Mouse (Mus musculus) lung, embryonic 14.5 days (tissue): ENCODE data around the gene Mtx1. TPM values are rescaled to one million over a fixed set of nuclear protein-coding genes. Genes with fewer than 3 reads are reported as not detected.

Experiments used
- ATAC-seq: fragments of 200-750 bp; cut with Nextera tagmentation; 2 replicates; pipeline ENCODE4 v1.8.0; 2017; ENCODE audit warnings: mild to moderate bottlenecking, moderate TSS enrichment, moderate library complexity; ENCODE audit not compliant: insufficient read depth
- DNase-seq: peaks from one replicate; pipeline ENCODE4 v3.0.0-alpha.2; 2015
- H3K27ac ChIP-seq: fragments of 300-500 bp; sonication (generic); 2 replicates; pipeline ENCODE4 v1.5.1; 2014; ENCODE audit warnings: low read depth, mild to moderate bottlenecking, moderate library complexity
- H3K27me3 ChIP-seq: fragments of 300-500 bp; sonication (generic); 2 replicates; pipeline ENCODE4 v1.6.1; 2014; ENCODE audit warnings: low read length, control low read depth; ENCODE audit not compliant: insufficient read depth
- H3K36me3 ChIP-seq: fragments of 300-500 bp; sonication (generic); 2 replicates; pipeline ENCODE4 v1.6.1; 2014; ENCODE audit warnings: control low read depth; ENCODE audit not compliant: insufficient read depth
- H3K4me1 ChIP-seq: fragments of 300-500 bp; sonication (generic); 2 replicates; pipeline ENCODE4 v1.6.1; 2014; ENCODE audit warnings: antibody characterized with exemption, control low read depth; ENCODE audit not compliant: insufficient read depth
- H3K4me2 ChIP-seq: fragments of 300-500 bp; sonication (generic); 2 replicates; pipeline ENCODE4 v1.6.1; 2014; ENCODE audit warnings: mild to moderate bottlenecking
- H3K4me3 ChIP-seq: fragments of 300-500 bp; sonication (generic); 2 replicates; pipeline ENCODE4 v1.5.1; 2014; ENCODE audit warnings: low read depth, low read length
- H3K9ac ChIP-seq: fragments of 300-500 bp; sonication (generic); 2 replicates; pipeline ENCODE4 v1.6.1; 2014
- H3K9me3 ChIP-seq: fragments of 300-500 bp; sonication (generic); 2 replicates; pipeline ENCODE4 v1.6.1; 2016; ENCODE audit warnings: low read depth, low read length, control low read depth
- CTCF ChIP-seq: IDR thresholded peaks from 2 replicates; pipeline ENCODE4 v1.5.1; 2016; ENCODE audit warnings: antibody characterized with exemption, low read depth
- WGBS: fragments of 180-500 bp; shearing (Covaris S2); extraction: QIAGEN DNeasy Blood & Tissue Kit; methylation state at CpG from one replicate; pipeline ENCODE4 v1.1.7; 2014; 5-methylcytosine and 5-hydroxymethylcytosine counted together
- polyA plus RNA-seq: library from polyadenylated mRNA; unstranded; fragments of >200 nt; fragmentation: Nextera tagmentation; extraction: Ambion mirVana; gene quantifications from 2 replicates; pipeline ENCODE4 v1.2.1, GENCODE M21; 2014

The Mtx1 gene
- polyA plus RNA-seq, 1 experiment from 2014 or later: 193 TPM

DNA sequence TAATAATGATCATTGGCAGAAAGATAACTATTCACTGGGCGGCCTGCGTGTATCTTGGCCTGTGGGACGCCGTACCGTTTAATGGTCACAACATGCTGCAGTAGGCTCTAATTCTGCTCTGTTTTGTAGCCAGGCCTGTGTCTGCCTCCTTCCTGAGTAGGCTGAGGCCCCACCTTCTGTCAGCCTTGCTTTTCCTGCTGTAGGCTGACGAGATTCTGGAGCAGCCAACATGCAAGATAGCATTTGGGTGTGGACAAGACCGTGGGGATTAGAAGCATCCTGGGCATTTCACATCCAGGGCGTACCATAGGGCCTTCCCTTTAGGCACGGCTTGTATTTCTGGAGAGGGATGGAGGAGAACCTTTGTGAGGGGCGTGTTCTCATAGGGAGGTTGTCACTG lies 35.5 kb upstream of the Mtx1 start:
- no peak for TF ChIP-seq CTCF
- ATAC-seq (no peak), DNase-seq (no peak)
- H3K9ac ChIP-seq: no peak overlapping the region
- 62% methylated on average over 10 of the region's 10 CpGs for WGBS
- H3K36me3 ChIP-seq: no peaks in the 10 kb centered on the region
- no peaks in the 10 kb centered on the region for H3K27me3 ChIP-seq
- H3K27ac ChIP-seq: no peak overlapping the region
- H3K4me1 ChIP-seq: no peaks in the 10 kb centered on the region
- no peak overlapping the region for H3K4me2 ChIP-seq
- H3K9me3 ChIP-seq: no peaks in the 10 kb centered on the region
- no peak overlapping the region for H3K4me3 ChIP-seq

DNA sequence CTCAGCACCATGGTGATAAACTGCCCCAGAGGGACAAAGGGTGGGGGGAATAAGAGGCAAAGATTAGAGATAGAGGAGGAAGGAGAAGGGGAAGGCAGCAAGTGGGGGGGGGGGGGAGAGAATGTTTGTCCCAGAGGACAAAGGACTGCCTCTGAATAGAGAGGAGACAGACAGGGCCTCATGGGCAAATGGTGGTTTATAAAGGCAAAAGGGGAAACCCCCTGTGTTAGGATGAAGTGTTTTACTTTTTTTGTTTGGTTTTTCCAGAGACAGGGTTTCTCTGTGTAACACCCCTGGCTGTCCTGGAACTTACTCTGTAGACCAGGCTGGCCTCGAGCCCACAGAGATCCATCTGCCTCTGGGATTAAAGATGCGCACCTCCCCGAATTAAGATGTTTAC lies 33.3 kb upstream of the Mtx1 start:
- no peak for DNase-seq

DNA sequence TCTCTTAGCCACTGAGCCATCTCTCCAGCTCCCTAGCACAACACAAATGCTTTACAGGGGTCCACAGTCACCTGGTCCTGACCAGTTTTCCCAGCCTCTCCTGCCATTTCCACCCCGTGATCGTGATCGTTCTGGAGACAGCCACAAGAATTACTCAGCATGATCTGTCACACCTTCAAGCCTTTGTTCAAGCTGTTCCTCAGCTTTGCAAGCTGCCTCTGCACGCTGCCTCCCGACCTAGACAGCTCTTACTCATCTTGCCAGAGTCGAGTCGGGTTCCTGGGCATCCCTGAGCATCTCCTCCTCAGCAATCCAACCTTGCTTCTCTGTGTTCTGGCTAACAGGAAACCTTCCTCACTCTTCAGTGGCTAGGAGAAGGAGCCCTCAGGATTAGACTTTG lies 32.2 kb upstream of the Mtx1 start, which contains the start of gene Dpm3:
Dpm3 (plus strand) TSS at position 283 of the 400 bp plus-strand sequence.
- Histone ChIP-seq H3K27me3 (no peaks in the 10 kb centered on the region), H3K9ac (no peak within 1 kb of the TSS), H3K9me3 (no peaks in the 10 kb centered on the region), H3K27ac (no peak within 1 kb of the TSS), H3K4me1 (no peaks in the 10 kb centered on the region), H3K36me3 (no peaks in the 10 kb centered on the region), H3K4me3 (no peak within 1 kb of the TSS), H3K4me2 (no peak within 1 kb of the TSS)
- WGBS: 39% methylated on average over 7 of the region's 7 CpGs
- no peak for DNase-seq
- TF ChIP-seq CTCF: no peak
- ATAC-seq: no peak

More for the DNA sequence above, 33.3 kb upstream of the Mtx1 start:
- no peak for TF ChIP-seq CTCF
- Histone ChIP-seq H3K9ac (no peak overlapping the region), H3K4me2 (no peak overlapping the region), H3K4me1 (no peaks in the 10 kb centered on the region), H3K4me3 (no peak overlapping the region), H3K9me3 (no peaks in the 10 kb centered on the region), H3K27ac (no peak overlapping the region), H3K27me3 (no peaks in the 10 kb centered on the region), H3K36me3 (no peaks in the 10 kb centered on the region)
- 52% methylated on average over 3 of the region's 3 CpGs for WGBS
- ATAC-seq: no peak

DNA sequence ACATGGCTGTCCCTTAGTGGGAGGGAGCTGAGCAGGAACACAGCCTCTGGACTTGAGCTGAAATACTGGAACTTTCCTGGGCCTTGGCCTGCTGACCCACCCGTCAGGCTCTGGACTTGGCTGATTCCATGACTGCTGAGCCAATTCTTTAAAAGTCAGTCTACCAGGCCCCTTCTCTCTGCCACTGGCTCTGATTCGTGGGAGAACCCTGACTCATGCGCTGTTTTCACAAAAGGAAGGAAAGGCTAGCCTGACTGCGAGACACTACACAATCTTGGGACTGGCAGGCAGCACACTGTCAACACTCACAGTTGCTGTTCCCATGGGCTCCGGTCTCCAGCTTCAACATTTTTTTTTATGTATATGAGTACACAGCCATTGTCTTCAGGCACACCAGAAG lies 29.3 kb upstream of the Mtx1 start:
- Histone ChIP-seq H3K27me3 (no peaks in the 10 kb centered on the region), H3K4me3 (no peak overlapping the region), H3K27ac (no peak overlapping the region), H3K4me1 (peaks cover 8% of the 10 kb centered on the region; the same call in 1 of the 2 replicates), H3K4me2 (no peak overlapping the region), H3K9me3 (no peaks in the 10 kb centered on the region), H3K36me3 (no peaks in the 10 kb centered on the region), H3K9ac (no peak overlapping the region)
- TF ChIP-seq CTCF: no peak
- ATAC-seq: no peak
- no peak for DNase-seq
- 74% methylated on average over 5 of the region's 5 CpGs for WGBS

DNA sequence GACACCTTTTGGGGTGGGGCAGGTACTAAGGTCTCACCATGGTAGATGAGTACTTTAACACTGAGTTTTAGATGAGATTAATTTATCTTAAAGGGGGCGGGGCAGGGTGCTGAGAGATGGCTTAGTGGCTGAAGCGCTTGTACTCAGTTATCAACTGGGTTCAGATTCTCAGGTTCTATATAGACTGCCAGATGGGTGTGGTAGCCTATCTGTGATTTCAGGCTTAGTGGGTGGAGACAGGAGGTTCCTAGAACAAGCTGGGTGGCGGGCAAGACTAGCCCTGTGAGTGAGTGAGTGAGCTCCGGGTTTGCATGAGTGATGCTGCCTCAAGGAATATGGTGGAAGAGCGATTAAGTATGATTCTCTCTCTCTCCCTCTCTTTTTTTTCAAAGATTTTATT lies 28.1 kb upstream of the Mtx1 start:
- Histone ChIP-seq H3K36me3 (no peaks in the 10 kb centered on the region), H3K9me3 (no peaks in the 10 kb centered on the region), H3K4me1 (peaks cover 9% of the 10 kb centered on the region; the same call in 1 of the 2 replicates), H3K4me2 (no peak overlapping the region), H3K27me3 (no peaks in the 10 kb centered on the region), H3K27ac (no peak overlapping the region), H3K9ac (no peak overlapping the region), H3K4me3 (no peak overlapping the region)
- DNase-seq (no peak), ATAC-seq (no peak)
- no peak for TF ChIP-seq CTCF
- 78% methylated on average over 5 of the region's 5 CpGs for WGBS

DNA sequence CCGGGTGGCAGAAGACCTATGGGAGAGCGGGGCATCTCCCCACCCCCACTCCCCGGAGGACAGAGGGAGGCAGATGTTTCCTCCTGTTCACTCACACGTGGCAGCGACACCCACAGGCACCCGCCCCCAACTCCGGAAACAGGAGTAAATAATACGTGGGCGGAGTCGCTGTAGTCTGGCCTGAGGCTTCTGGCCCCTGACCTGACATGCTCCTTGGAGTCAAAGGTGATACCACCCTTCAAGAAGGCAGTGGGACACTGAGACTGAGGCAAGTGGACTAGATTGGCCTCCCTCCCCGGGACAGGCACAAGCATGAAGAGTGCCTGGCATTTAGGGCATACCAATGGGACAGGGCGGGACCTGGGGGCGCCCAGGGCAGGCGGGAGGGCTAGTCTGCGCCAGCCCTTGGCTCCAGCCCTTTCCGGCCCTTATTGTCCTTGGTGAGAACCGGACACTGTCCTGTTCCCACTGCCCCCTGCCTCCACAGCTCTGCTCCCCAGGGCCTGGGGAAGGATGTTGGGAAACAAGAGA lies 24.5 kb upstream of the Mtx1 start:
- 5% methylated on average over 17 of the region's 17 CpGs for WGBS
- Histone ChIP-seq H3K9ac (no peak overlapping the region; the same call in 1 of the 2 replicates), H3K9me3 (no peaks in the 10 kb centered on the region), H3K27ac (peak overlapping the region; percentile 56; the same call in 1 of the 2 replicates), H3K4me2 (peak overlapping the region; percentile 41), H3K36me3 (peaks cover 12% of the 10 kb centered on the region), H3K27me3 (no peaks in the 10 kb centered on the region), H3K4me1 (peaks cover 15% of the 10 kb centered on the region), H3K4me3 (no peak overlapping the region)
- TF ChIP-seq CTCF: no peak
- DNase-seq (peak; percentile 70), ATAC-seq (peak; percentile 54)

DNA sequence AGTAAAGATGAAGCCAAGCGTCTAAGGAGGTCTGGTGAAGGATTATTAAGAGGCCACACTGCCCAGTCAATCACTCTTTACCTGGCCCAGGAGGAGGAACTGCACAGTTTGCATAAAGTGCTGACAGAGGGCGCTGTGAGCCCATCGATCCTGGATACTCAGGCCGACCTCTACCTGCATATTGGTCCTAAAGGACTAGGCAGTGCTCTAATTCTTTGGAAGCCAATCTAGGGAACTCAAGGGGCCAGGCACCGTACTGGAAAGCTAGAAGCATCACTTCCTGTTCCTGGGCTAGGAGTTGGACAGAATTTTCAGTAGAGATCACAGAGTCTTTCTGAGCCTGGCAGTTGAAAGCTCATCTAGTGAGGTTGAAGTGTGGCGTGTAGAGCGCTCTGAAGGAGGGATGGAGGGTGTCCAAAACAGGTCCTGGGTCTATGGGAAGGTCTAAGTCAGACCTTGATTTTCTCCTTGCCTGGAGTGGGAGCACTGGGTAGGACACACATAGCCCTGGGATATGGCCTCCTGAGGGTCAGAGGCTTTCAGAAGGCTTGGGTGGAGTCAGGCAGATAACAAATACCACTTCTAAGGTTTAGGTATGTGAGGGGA lies 23.6 kb upstream of the Mtx1 start:
- H3K27ac ChIP-seq: 0 out of 2 replicates have a peak overlapping the region, but pooled peaks have one; percentile 7
- ATAC-seq: no peak
- 24% methylated on average over 7 of the region's 7 CpGs for WGBS

More for the DNA sequence above, 23.6 kb upstream of the Mtx1 start:
- Histone ChIP-seq H3K9ac (no peak overlapping the region), H3K4me3 (no peak overlapping the region), H3K4me2 (peak overlapping the region; percentile 41; the same call in 1 of the 2 replicates), H3K9me3 (no peaks in the 10 kb centered on the region), H3K36me3 (peaks cover 12% of the 10 kb centered on the region), H3K4me1 (peaks cover 15% of the 10 kb centered on the region), H3K27me3 (no peaks in the 10 kb centered on the region)
- DNase-seq: peak; percentile 78
- TF ChIP-seq CTCF: peak; percentile 75
